Mouse (Mus musculus) spleen, adult 2 months (tissue): ENCODE results near the gene Prcd.

Experiments used
- CTCF ChIP-seq: fragments of 200-500 bp; IDR thresholded peaks from 2 replicates; pipeline ENCODE4 v1.5.1; 2011; ENCODE audit warnings: mild to moderate bottlenecking, inconsistent platforms; ENCODE audit not compliant: insufficient read depth, insufficient read length, insufficient replicate concordance; ENCODE audit errors: extremely low read depth
- POLR2A ChIP-seq: fragments of 200-500 bp; IDR thresholded peaks from 2 replicates; pipeline ENCODE4 v1.6.1; 2011; ENCODE audit warnings: low read depth, low read length, inconsistent platforms

DNA sequence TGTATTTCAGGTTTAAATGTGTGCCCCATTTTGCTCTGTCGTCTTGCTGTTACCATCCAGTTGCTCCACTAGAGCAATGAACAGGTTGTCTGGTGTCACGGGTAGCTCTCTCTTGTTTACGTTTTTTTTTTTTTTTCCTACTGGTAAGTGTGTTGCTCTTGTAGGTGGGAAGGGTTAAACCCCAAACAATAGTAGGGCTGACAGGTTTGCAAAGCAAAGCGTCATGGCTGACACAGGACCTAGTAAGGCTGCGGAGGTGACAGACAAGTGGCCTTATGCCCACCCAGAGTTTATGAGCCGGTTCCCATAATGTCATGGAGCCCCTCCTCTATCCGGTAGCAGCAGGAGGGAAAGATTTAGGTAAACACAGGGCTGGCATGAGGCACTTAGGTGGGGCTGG, 53.0 kb downstream of the Prcd start:
- TF ChIP-seq CTCF = no peak
- TF ChIP-seq POLR2A = no peak
